Mouse (Mus musculus) intestine, embryonic 14.5 days (tissue): ENCODE measurements at regions not wholly inside any gene's neighbourhood (a gene's known extent, or its start where the extent isn't known, plus 50 kb on each side); places are given as distances from the start of the nearest gene placed in this dataset.
A peak's percentile ranks its signal among the peaks of the same experiment; 100 is the strongest.

Source experiments
- ATAC-seq: fragments of 200-750 bp; cut with Nextera tagmentation; replicated peaks from 2 replicates; pipeline ENCODE4 v1.8.0; 2017; ENCODE audit warnings: low read depth, moderate number of reproducible peaks, moderate TSS enrichment, moderate library complexity; ENCODE audit not compliant: low FRiP score, low TSS enrichment
- DNase-seq: peaks from one replicate; pipeline ENCODE4 v3.0.0-alpha.2; 2018; ENCODE audit warnings: low spot score
- H3K27ac ChIP-seq: fragments of 300-500 bp; sonication (generic); 2 replicates; pipeline ENCODE4 v1.5.1; 2014; ENCODE audit warnings: low read depth, mild to moderate bottlenecking, control low read depth
- H3K27me3 ChIP-seq: fragments of 300-500 bp; sonication (generic); replicated peaks from 2 replicates; pipeline ENCODE4 v1.6.1; 2014; ENCODE audit warnings: low read length, control low read depth; ENCODE audit not compliant: control insufficient read depth, insufficient read depth
- H3K36me3 ChIP-seq: fragments of 300-500 bp; sonication (generic); 2 replicates; pipeline ENCODE4 v1.6.1; 2014; ENCODE audit warnings: low read length, control low read depth; ENCODE audit not compliant: control insufficient read depth, insufficient read depth
- H3K4me1 ChIP-seq: fragments of 300-500 bp; sonication (generic); replicated peaks from 2 replicates; pipeline ENCODE4 v1.6.1; 2014; ENCODE audit warnings: low read length, control low read depth, mixed read lengths; ENCODE audit not compliant: control insufficient read depth, insufficient read depth
- H3K4me2 ChIP-seq: fragments of 300-500 bp; sonication (generic); 2 replicates; pipeline ENCODE4 v1.6.1; 2014; ENCODE audit warnings: low read length
- H3K4me3 ChIP-seq: fragments of 300-500 bp; sonication (generic); 2 replicates; pipeline ENCODE4 v1.5.1; 2014; ENCODE audit warnings: low read depth, low read length, control low read depth, mixed read lengths
- H3K9ac ChIP-seq: fragments of 300-500 bp; sonication (generic); 2 replicates; pipeline ENCODE4 v1.6.1; 2014; ENCODE audit warnings: mild to moderate bottlenecking, low read length
- H3K9me3 ChIP-seq: fragments of 300-500 bp; sonication (generic); 2 replicates; pipeline ENCODE4 v1.6.1; 2016; ENCODE audit warnings: low read length, control low read depth; ENCODE audit not compliant: control insufficient read depth
- WGBS: fragments of 180-500 bp; shearing (Covaris S2); extraction: QIAGEN DNeasy Blood & Tissue Kit; methylation state at CpG from one replicate; pipeline ENCODE4 v1.1.7; 2014; 5-methylcytosine and 5-hydroxymethylcytosine counted together

- no peak for DNase-seq
- WGBS = 68% methylated on average over 8 of the region's 8 CpGs
- no peaks in the 10 kb centered on the region for H3K36me3 ChIP-seq
Measured at GRCm38 (mm10) chr1:91659486-91659885, 119.1 kb downstream of the Asb1 start.

GRCm38 (mm10) chr1:91663289-91663688 lies 122.9 kb downstream of the Asb1 start:
- no peak for ATAC-seq
- no peaks in the 10 kb centered on the region for H3K36me3 ChIP-seq
- no peaks in the 10 kb centered on the region; the same call in 1 of the 2 replicates for H3K4me1 ChIP-seq
- H3K9me3 ChIP-seq = no peaks in the 10 kb centered on the region
- no peak for DNase-seq
- H3K9ac ChIP-seq = no peak overlapping the region
- WGBS = 75% methylated on average over 2 of the region's 2 CpGs
- no peak overlapping the region for H3K4me2 ChIP-seq
- no peak overlapping the region for H3K4me3 ChIP-seq
- no peaks in the 10 kb centered on the region for H3K27me3 ChIP-seq
- no peak overlapping the region for H3K27ac ChIP-seq

More at GRCm38 (mm10) chr1:91659486-91659885, 119.1 kb downstream of the Asb1 start:
- no peak overlapping the region for H3K4me2 ChIP-seq
- no peak overlapping the region for H3K27ac ChIP-seq
- no peak for ATAC-seq
- H3K4me3 ChIP-seq = no peak overlapping the region
- no peaks in the 10 kb centered on the region for H3K9me3 ChIP-seq
- no peak overlapping the region for H3K9ac ChIP-seq
- no peaks in the 10 kb centered on the region for H3K4me1 ChIP-seq
- H3K27me3 ChIP-seq = no peaks in the 10 kb centered on the region

GRCm38 (mm10) chr1:91664622-91665021 lies 124.3 kb downstream of the Asb1 start:
- Histone ChIP-seq H3K4me3 (no peak overlapping the region), H3K36me3 (no peaks in the 10 kb centered on the region), H3K27ac (no peak overlapping the region), H3K4me2 (no peak overlapping the region), H3K4me1 (no peaks in the 10 kb centered on the region; the same call in 1 of the 2 replicates), H3K9ac (no peak overlapping the region), H3K27me3 (no peaks in the 10 kb centered on the region), H3K9me3 (no peaks in the 10 kb centered on the region)
- DNase-seq = no peak
- 82% methylated on average over 12 of the region's 12 CpGs for WGBS
- 0 out of 2 replicates have a peak, but pooled peaks have one; percentile 15 for ATAC-seq

DNA sequence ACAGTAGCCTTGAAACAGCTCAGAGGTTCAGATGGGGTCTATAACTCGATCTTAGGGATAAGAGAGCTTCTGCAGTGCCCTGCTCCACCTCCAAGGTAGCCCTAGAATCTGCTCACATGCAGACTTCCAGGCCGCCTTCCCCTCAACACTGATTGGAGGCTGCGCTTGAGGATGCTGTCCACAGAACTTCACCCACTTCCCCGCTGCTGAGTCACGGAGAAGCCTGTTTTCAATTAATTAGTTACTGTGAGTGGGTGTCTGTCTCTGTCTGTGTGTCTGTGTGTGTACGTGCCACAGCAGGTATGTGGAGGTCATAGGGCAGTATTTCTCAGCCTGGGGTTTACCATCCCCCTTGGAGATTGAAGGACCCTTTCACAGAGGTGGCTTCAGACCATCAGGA lies 128.2 kb downstream of the Asb1 start:
- WGBS = 63% methylated on average over 6 of the region's 6 CpGs
- Histone ChIP-seq H3K27me3 (no peaks in the 10 kb centered on the region), H3K4me2 (no peak overlapping the region), H3K9me3 (no peaks in the 10 kb centered on the region), H3K9ac (no peak overlapping the region), H3K4me3 (no peak overlapping the region), H3K27ac (no peak overlapping the region), H3K4me1 (no peaks in the 10 kb centered on the region; the same call in 1 of the 2 replicates), H3K36me3 (no peaks in the 10 kb centered on the region)
- no peak for ATAC-seq
- no peak for DNase-seq

GRCm38 (mm10) chr1:91670980-91671379 lies 130.3 kb upstream of the Twist2 start:
- H3K4me3 ChIP-seq = no peak overlapping the region
- H3K36me3 ChIP-seq = no peaks in the 10 kb centered on the region
- no peak overlapping the region for H3K27ac ChIP-seq
- no peaks in the 10 kb centered on the region for H3K9me3 ChIP-seq
- 49% methylated on average over 13 of the region's 13 CpGs for WGBS
- no peak for DNase-seq
- no peak overlapping the region for H3K9ac ChIP-seq
- ATAC-seq = no peak
- H3K4me2 ChIP-seq = no peak overlapping the region
- no peaks in the 10 kb centered on the region for H3K4me1 ChIP-seq
- no peaks in the 10 kb centered on the region for H3K27me3 ChIP-seq

DNA sequence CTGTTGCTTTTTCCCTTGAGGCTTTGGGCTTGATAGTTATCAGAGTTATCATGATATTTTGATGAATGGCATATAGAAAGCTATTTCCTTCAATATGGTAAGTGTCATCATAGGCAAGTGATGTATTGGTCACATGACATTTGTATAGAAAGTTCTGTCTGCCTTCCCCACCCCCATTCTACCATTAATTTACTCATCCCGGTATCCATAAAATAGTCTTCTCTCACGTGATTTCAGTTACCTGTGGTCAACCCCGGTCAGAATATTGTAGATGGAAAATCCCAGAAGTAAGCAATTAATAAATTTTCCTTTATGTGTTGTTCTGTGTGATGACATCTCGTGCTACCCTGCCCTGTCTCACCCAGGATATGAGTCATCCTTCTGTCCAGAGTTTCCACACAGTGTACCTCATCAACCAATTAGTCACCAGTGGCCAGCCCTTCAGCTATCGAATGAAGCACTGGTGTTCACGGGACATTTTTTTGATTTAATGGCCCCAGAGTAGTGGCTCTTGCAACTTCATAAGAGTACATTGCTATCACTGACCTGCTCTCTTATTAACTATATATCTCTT lies 127.1 kb upstream of the Twist2 start:
- Histone ChIP-seq H3K4me2 (no peak overlapping the region), H3K4me1 (no peaks in the 10 kb centered on the region), H3K9ac (no peak overlapping the region), H3K27me3 (no peaks in the 10 kb centered on the region), H3K9me3 (no peaks in the 10 kb centered on the region), H3K4me3 (no peak overlapping the region), H3K36me3 (no peaks in the 10 kb centered on the region), H3K27ac (no peak overlapping the region)
- 68% methylated on average over 6 of the region's 6 CpGs for WGBS
- ATAC-seq (no peak), DNase-seq (no peak)

GRCm38 (mm10) chr1:91677062-91677461 lies 124.2 kb upstream of the Twist2 start:
- ATAC-seq = no peak
- Histone ChIP-seq H3K9ac (no peak overlapping the region), H3K27me3 (no peaks in the 10 kb centered on the region), H3K9me3 (no peaks in the 10 kb centered on the region), H3K36me3 (no peaks in the 10 kb centered on the region), H3K4me3 (no peak overlapping the region), H3K4me1 (no peaks in the 10 kb centered on the region), H3K4me2 (no peak overlapping the region), H3K27ac (no peak overlapping the region)
- 79% methylated on average over 3 of the region's 3 CpGs for WGBS
- DNase-seq = no peak

GRCm38 (mm10) chr1:91678789-91679188 lies 122.5 kb upstream of the Twist2 start:
- Histone ChIP-seq H3K4me2 (no peak overlapping the region), H3K9ac (no peak overlapping the region), H3K9me3 (no peaks in the 10 kb centered on the region), H3K27ac (no peak overlapping the region), H3K4me1 (no peaks in the 10 kb centered on the region), H3K27me3 (no peaks in the 10 kb centered on the region), H3K4me3 (no peak overlapping the region), H3K36me3 (no peaks in the 10 kb centered on the region)
- DNase-seq = no peak
- 53% methylated on average over 4 of the region's 4 CpGs for WGBS
- ATAC-seq = no peak

DNA sequence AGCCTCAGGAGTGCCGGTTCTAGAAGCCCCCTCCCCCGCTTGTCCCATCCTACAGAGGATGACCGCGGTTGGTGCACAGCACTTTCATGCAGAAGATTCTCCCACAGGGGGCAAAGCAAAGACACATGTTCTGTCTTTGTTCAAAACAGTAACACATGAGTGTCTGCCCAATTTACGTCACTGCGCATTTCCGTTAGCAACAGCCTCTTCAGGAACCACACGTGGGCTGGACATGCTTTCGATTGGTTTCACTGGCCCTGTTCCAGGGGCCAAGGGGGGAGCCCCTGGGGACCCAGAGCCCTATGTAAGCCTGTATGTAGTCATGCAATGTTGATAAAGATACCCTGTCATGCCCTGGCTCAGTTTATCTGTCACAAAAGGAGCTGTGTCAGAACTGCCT lies 116.2 kb upstream of the Twist2 start:
- no peak overlapping the region for H3K4me3 ChIP-seq
- no peak overlapping the region for H3K9ac ChIP-seq
- ATAC-seq = no peak
- no peak for DNase-seq
- no peaks in the 10 kb centered on the region for H3K36me3 ChIP-seq
- no peaks in the 10 kb centered on the region for H3K4me1 ChIP-seq
- 0 out of 2 replicates have a peak, but pooled peaks cover 3% of the 10 kb centered on the region for H3K9me3 ChIP-seq
- no peaks in the 10 kb centered on the region for H3K27me3 ChIP-seq
- H3K4me2 ChIP-seq = no peak overlapping the region
- 67% methylated on average over 9 of the region's 9 CpGs for WGBS
- H3K27ac ChIP-seq = no peak overlapping the region
